Mouse (Mus musculus): ENCODE data around the gene Kdm8. TPM values are rescaled to one million over a fixed set of nuclear protein-coding genes. Genes with fewer than 3 reads are reported as not detected.

Gene Kdm8
- 4.0 and 6.8 TPM in 2 replicates for total RNA-seq (2014; rRNA removed; ENCODE audit: low replicate concordance)
- polyA plus RNA-seq (2015; fragmentation: Nextera tagmentation; extraction: Ambion mirVana), result 3.7 and 3.8 TPM in 2 replicates

GRCm38 (mm10) chr7:125444464-125445401 is at the start of gene Kdm8:
TSS of gene Kdm8 (plus strand) at chr7:125444676.
- H3K27ac ChIP-seq (ENCODE audit: low read depth), result peak within 1 kb of the TSS; percentile 94
- H3K36me3 ChIP-seq (replicated peaks; ENCODE audit: control insufficient read depth, insufficient read depth, low read length), result no peaks in the 10 kb centered on the region; the same call in 1 of the 2 replicates
- peak; percentile 97 for DNase-seq (ENCODE audit: low spot score)
- H3K27me3 ChIP-seq (ENCODE audit: control insufficient read depth, insufficient read depth, low read length), result no peaks in the 10 kb centered on the region
- H3K4me2 ChIP-seq (ENCODE audit: low read depth, low read length), result peak within 1 kb of the TSS; percentile 87
- H3K9ac ChIP-seq (replicated peaks; ENCODE audit: low read depth, low read length), result peak within 1 kb of the TSS; percentile 82
- ATAC-seq (ENCODE audit: insufficient read depth, low read depth), result peak; percentile 97
- H3K4me3 ChIP-seq (ENCODE audit: low read depth, low read length), result peak within 1 kb of the TSS; percentile 65
- H3K9me3 ChIP-seq (replicated peaks; ENCODE audit: control insufficient read depth, low read length), result no peaks in the 10 kb centered on the region
- peaks cover 11% of the 10 kb centered on the region; the same call in 1 of the 2 replicates for H3K4me1 ChIP-seq (ENCODE audit: control insufficient read depth, insufficient read depth)
- TF ChIP-seq CTCF (IDR thresholded peaks at IDR 0.05; ENCODE audit: low read depth) (no peak), EP300 (IDR thresholded peaks at IDR 0.05; ENCODE audit: low read depth) (0 out of 2 replicates have a peak, but pooled peaks have one; percentile 19)
- WGBS, result 3% methylated on average over 61 of the region's 61 CpGs

DNA sequence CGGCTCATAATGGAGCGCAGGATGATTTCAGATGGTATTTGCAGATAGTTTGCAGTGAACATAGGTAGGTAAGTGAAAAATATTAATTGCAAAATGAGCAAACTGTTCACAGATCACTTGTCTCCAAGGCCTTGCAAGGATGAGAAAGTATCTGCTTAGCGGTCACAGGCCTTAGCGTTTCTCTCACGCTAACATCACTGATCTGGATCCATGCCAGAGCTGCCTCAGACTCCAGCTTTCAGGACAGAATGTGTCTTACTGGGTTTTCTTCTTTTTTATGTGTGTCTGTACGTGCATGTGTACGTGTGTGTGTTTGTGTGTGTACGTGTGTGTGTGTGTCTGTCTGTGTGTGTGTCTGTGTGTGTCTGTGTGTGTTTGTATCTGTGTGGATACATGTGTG is 46.4 kb upstream of the Kdm8 start:
- H3K27ac ChIP-seq (ENCODE audit: low read depth), result no peak overlapping the region
- no peak for TF ChIP-seq CTCF (IDR thresholded peaks at IDR 0.05; ENCODE audit: low read depth)
- TF ChIP-seq EP300 (IDR thresholded peaks at IDR 0.05; ENCODE audit: low read depth), result no peak
- no peaks in the 10 kb centered on the region for H3K9me3 ChIP-seq (replicated peaks; ENCODE audit: control insufficient read depth, low read length)
- H3K27me3 ChIP-seq (ENCODE audit: control insufficient read depth, insufficient read depth, low read length), result peaks cover 9% of the 10 kb centered on the region; the same call in 1 of the 2 replicates
- DNase-seq (ENCODE audit: low spot score) (no peak), ATAC-seq (ENCODE audit: insufficient read depth, low read depth) (no peak)
- H3K4me1 ChIP-seq (ENCODE audit: control insufficient read depth, insufficient read depth), result no peaks in the 10 kb centered on the region
- no peak overlapping the region for H3K4me2 ChIP-seq (ENCODE audit: low read depth, low read length)
- H3K9ac ChIP-seq (replicated peaks; ENCODE audit: low read depth, low read length), result no peak overlapping the region
- no peak overlapping the region for H3K4me3 ChIP-seq (ENCODE audit: low read depth, low read length)
- WGBS, result 66% methylated on average over 8 of the region's 8 CpGs
- no peaks in the 10 kb centered on the region for H3K36me3 ChIP-seq (replicated peaks; ENCODE audit: control insufficient read depth, insufficient read depth, low read length)

- H3K9ac ChIP-seq (replicated peaks; ENCODE audit: low read depth, low read length), result no peak overlapping the region
- H3K4me2 ChIP-seq (ENCODE audit: low read depth, low read length), result no peak overlapping the region
- no peaks in the 10 kb centered on the region for H3K9me3 ChIP-seq (replicated peaks; ENCODE audit: control insufficient read depth, low read length)
- TF ChIP-seq CTCF (IDR thresholded peaks at IDR 0.05; ENCODE audit: low read depth), result no peak
- TF ChIP-seq EP300 (IDR thresholded peaks at IDR 0.05; ENCODE audit: low read depth), result no peak
- no peak; the same call in 1 of the 2 replicates for ATAC-seq (ENCODE audit: insufficient read depth, low read depth)
- 58% methylated on average over 6 of the region's 6 CpGs for WGBS
- no peak overlapping the region for H3K27ac ChIP-seq (ENCODE audit: low read depth)
- no peaks in the 10 kb centered on the region for H3K36me3 ChIP-seq (replicated peaks; ENCODE audit: control insufficient read depth, insufficient read depth, low read length)
- H3K4me3 ChIP-seq (ENCODE audit: low read depth, low read length), result no peak overlapping the region
- H3K4me1 ChIP-seq (ENCODE audit: control insufficient read depth, insufficient read depth), result no peaks in the 10 kb centered on the region
- peaks cover 9% of the 10 kb centered on the region; the same call in 1 of the 2 replicates for H3K27me3 ChIP-seq (ENCODE audit: control insufficient read depth, insufficient read depth, low read length)
- no peak for DNase-seq (ENCODE audit: low spot score)
Measured at GRCm38 (mm10) chr7:125398687-125399086, 45.8 kb upstream of the Kdm8 start.

DNA sequence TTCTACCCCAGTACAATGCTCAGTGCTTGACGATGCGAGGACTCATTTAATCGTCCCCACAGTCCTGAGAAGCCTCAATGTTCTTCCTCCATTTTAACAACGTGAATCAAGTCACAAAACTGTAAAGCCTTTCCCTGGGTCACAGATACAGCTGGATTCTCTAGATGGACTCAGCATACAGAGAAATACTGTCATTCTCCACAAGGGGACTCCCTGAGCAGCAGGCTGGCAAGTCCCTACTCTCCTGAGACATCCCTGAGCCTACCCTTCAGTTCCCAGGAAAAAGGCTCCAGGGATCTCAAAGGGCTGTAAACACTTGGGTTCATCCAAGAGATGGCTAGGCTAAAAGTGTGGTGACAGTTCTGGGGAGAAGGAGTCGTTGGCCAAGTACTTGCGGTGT is 37.3 kb upstream of the Kdm8 start:
- ATAC-seq (ENCODE audit: insufficient read depth, low read depth) (no peak), DNase-seq (ENCODE audit: low spot score) (no peak)
- Histone ChIP-seq H3K27ac (ENCODE audit: low read depth) (no peak overlapping the region), H3K4me3 (ENCODE audit: low read depth, low read length) (no peak overlapping the region), H3K36me3 (replicated peaks; ENCODE audit: control insufficient read depth, insufficient read depth, low read length) (no peaks in the 10 kb centered on the region), H3K9me3 (replicated peaks; ENCODE audit: control insufficient read depth, low read length) (peaks cover 4% of the 10 kb centered on the region; the same call in 1 of the 2 replicates), H3K4me2 (ENCODE audit: low read depth, low read length) (no peak overlapping the region), H3K27me3 (ENCODE audit: control insufficient read depth, insufficient read depth, low read length) (no peaks in the 10 kb centered on the region), H3K4me1 (ENCODE audit: control insufficient read depth, insufficient read depth) (no peaks in the 10 kb centered on the region), H3K9ac (replicated peaks; ENCODE audit: low read depth, low read length) (no peak overlapping the region)
- WGBS, result 69% methylated on average over 6 of the region's 6 CpGs
- no peak for TF ChIP-seq EP300 (IDR thresholded peaks at IDR 0.05; ENCODE audit: low read depth)
- TF ChIP-seq CTCF (IDR thresholded peaks at IDR 0.05; ENCODE audit: low read depth), result no peak; the same call in 1 of the 2 replicates

DNA sequence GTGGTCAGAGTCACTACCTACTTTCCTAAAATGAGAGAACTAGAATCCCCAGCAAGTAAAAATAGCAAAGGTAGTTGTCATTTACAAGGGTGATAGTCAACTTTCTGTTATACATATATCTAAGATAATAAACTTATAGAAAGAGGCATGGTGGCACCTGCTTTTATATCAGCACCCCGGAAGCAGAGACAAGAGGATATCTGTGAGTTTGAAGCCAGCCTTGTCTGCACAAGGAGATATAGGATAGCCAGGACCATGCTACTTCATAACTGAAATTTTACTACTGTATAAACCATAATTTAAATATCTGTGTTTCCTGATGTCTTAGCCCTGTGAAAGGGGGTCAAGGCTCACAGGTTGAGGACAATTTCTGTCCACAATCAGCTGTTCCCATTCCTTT is 29.4 kb upstream of the Kdm8 start:
- ATAC-seq (ENCODE audit: insufficient read depth, low read depth), result no peak
- 82% methylated on average over 1 of the region's 1 CpGs for WGBS
- Histone ChIP-seq H3K36me3 (replicated peaks; ENCODE audit: control insufficient read depth, insufficient read depth, low read length) (no peaks in the 10 kb centered on the region), H3K9ac (replicated peaks; ENCODE audit: low read depth, low read length) (no peak overlapping the region), H3K4me3 (ENCODE audit: low read depth, low read length) (no peak overlapping the region), H3K4me2 (ENCODE audit: low read depth, low read length) (no peak overlapping the region), H3K27ac (ENCODE audit: low read depth) (no peak overlapping the region), H3K27me3 (ENCODE audit: control insufficient read depth, insufficient read depth, low read length) (no peaks in the 10 kb centered on the region), H3K4me1 (ENCODE audit: control insufficient read depth, insufficient read depth) (no peaks in the 10 kb centered on the region), H3K9me3 (replicated peaks; ENCODE audit: control insufficient read depth, low read length) (peaks cover under 1% of the 10 kb centered on the region; the same call in 1 of the 2 replicates)
- TF ChIP-seq EP300 (IDR thresholded peaks at IDR 0.05; ENCODE audit: low read depth) (no peak), CTCF (IDR thresholded peaks at IDR 0.05; ENCODE audit: low read depth) (no peak)
- DNase-seq (ENCODE audit: low spot score), result no peak
